Mouse (Mus musculus) myocyte (in vitro differentiated cells): ENCODE results near the gene Lca5l.

Experiments
- CEBPB ChIP-seq: IDR thresholded peaks from 2 replicates; pipeline ENCODE4 v1.6.1; 2011; ENCODE audit warnings: mild to moderate bottlenecking, moderate library complexity; ENCODE audit not compliant: poor library complexity, insufficient read depth, severe bottlenecking
- E2F4 ChIP-seq: IDR thresholded peaks from one replicate; pipeline ENCODE4 v1.6.1; 2011; ENCODE audit warnings: mild to moderate bottlenecking, control low read depth, moderate library complexity; ENCODE audit not compliant: insufficient read depth
- MYOG ChIP-seq, 3 experiments: IDR thresholded peaks; one replicate each; pipeline ENCODE4 v1.6.1; 2011; ENCODE audit warnings: control low read depth in 2 of 3, low read depth in 2 of 3, mild to moderate bottlenecking in 2 of 3; ENCODE audit not compliant: insufficient read length in 2 of 3, control insufficient read depth in 1 of 3, insufficient read depth in 1 of 3
- POLR2A ChIP-seq: IDR thresholded peaks from one replicate; pipeline ENCODE4 v1.6.1; 2011; ENCODE audit warnings: low read depth, mild to moderate bottlenecking, control low read depth, moderate library complexity; ENCODE audit not compliant: insufficient read length
- POLR2AphosphoS2 ChIP-seq: IDR thresholded peaks from one replicate; pipeline ENCODE4 v1.6.1; 2011; ENCODE audit warnings: low read depth, control low read depth; ENCODE audit not compliant: insufficient read length
- SRF ChIP-seq: IDR thresholded peaks from one replicate; pipeline ENCODE4 v1.6.1; 2011; ENCODE audit warnings: low read depth; ENCODE audit not compliant: control insufficient read depth, insufficient read length
- TCF12 ChIP-seq: IDR thresholded peaks from one replicate; pipeline ENCODE4 v1.6.1; 2011; ENCODE audit warnings: mild to moderate bottlenecking, control low read depth; ENCODE audit not compliant: poor library complexity, insufficient read depth, severe bottlenecking
- USF1 ChIP-seq: IDR thresholded peaks from one replicate; pipeline ENCODE4 v1.6.1; 2011; ENCODE audit warnings: low read depth, mild to moderate bottlenecking, control low read depth, moderate library complexity

GRCm38 (mm10) chr16:96201485-96202232 lies 9.6 kb upstream of the Lca5l start:
- TF ChIP-seq POLR2A (no peak), MYOG (IDR thresholded peaks at IDR 0.05; ENCODE audit: control insufficient read depth in 1 of 3, insufficient read depth in 1 of 3, insufficient read length in 2 of 3, low read depth in 2 of 3) (no peak), CEBPB (no peak), TCF12 (no peak), USF1 (no peak), SRF (no peak), E2F4 (no peak), POLR2AphosphoS2 (no peak)
